22 mouse cellular contexts compared by ENCODE assay signal in the genomic region with DNA sequence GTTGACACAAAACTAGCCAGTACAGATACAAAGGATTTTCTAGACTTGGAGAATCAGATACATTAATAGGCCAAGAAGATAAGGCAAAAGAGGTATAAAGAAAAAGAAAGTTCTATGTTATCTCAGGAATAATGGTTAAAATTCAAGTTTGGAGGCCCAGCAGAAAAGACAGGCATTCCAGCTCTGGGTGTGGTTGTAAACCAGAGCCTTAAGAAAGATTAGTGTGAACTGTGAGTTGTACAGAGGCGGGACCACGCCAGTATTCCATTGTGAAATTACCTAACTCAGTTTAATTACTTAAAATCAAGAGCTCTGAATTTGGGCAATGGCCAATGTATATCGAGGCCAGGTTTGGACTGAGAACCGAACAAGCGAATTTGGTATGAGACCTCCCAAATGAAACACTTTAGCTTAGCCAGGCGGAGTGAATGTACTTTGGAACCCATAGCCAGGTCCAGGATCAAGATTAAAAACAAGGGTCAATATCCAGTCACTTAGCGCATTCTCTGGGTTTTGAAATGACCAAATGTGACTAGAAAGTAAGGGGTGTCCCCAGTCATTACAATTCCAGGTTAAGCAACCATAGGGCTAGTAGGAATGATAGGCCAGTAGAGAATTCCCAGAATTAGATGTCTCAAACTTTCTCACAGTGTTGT. TPM values are rescaled to one million over a fixed set of nuclear protein-coding genes. Genes with fewer than 3 reads are reported as not detected.
DNase-seq lines count a peak whose midpoint lies in the region; ATAC-seq and TF ChIP-seq lines count a peak whose summit lies in the region.
"Had no signal": no experiment of that assay in that cellular context is flagged by ENCODE, and none has a peak within 500 bp of the region (broad histone marks: within the 10 kb centered on the region; RNA-seq: fewer than 3 reads in every experiment).

No protein-coding gene starts in this region.

- no peak overlapping the region for H3K9ac ChIP-seq in heart, embryonic 11.5 days (ENCODE audit: low read depth, low read length)
- no peak overlapping the region for H3K9ac ChIP-seq in kidney, embryonic 15.5 days
- H3K9ac ChIP-seq in lung, postnatal 0 days (replicated peaks; ENCODE audit: low read depth): no peak overlapping the region
- peak overlapping the region; percentile 44; the same call in 1 of the 2 replicates for H3K9ac ChIP-seq in ES-Bruce4 (ENCODE audit: low read depth, poor library complexity, severe bottlenecking)
- H3K9ac ChIP-seq: embryonic facial prominence, embryonic 13.5 days; forebrain, embryonic 12.5 days; forebrain, postnatal 0 days; hindbrain, embryonic 12.5 days had no signal

- H3K27me3 ChIP-seq in heart, embryonic 11.5 days (ENCODE audit: control insufficient read depth, insufficient read depth, low read length): no peaks in the 10 kb centered on the region
- H3K27me3 ChIP-seq in kidney, embryonic 15.5 days: no peaks in the 10 kb centered on the region
- H3K27me3 ChIP-seq in lung, postnatal 0 days (replicated peaks; ENCODE audit: insufficient read depth, low read length): no peaks in the 10 kb centered on the region
- no peaks in the 10 kb centered on the region for H3K27me3 ChIP-seq in ES-Bruce4 (ENCODE audit: control insufficient read depth, insufficient read depth, low read length, poor library complexity, severe bottlenecking)
- H3K27me3 ChIP-seq: embryonic facial prominence, embryonic 13.5 days; forebrain, embryonic 12.5 days; hindbrain, embryonic 12.5 days had no signal

- no peak for TF ChIP-seq EP300 in lung, postnatal 0 days (IDR thresholded peaks at IDR 0.05)
- TF ChIP-seq EP300 in ES-Bruce4 (IDR thresholded peaks at IDR 0.05; ENCODE audit: insufficient read depth, low read depth, low read length): no peak

- TF ChIP-seq CTCF in lung, postnatal 0 days (IDR thresholded peaks at IDR 0.05): no peak
- no peak for TF ChIP-seq CTCF in ES-Bruce4 (IDR thresholded peaks at IDR 0.05; ENCODE audit: low read depth, low read length)

- no peak overlapping the region for H3K27ac ChIP-seq in heart, embryonic 11.5 days (ENCODE audit: low read depth, low read length)
- H3K27ac ChIP-seq in kidney, embryonic 15.5 days: no peak overlapping the region
- no peak overlapping the region for H3K27ac ChIP-seq in lung, postnatal 0 days (ENCODE audit: low read length)
- H3K27ac ChIP-seq in ES-Bruce4 (ENCODE audit: insufficient read depth, low read length): peak overlapping the region; percentile 86
- H3K27ac ChIP-seq: embryonic facial prominence, embryonic 13.5 days; forebrain, embryonic 12.5 days; hindbrain, embryonic 12.5 days had no signal

- H3K4me3 ChIP-seq in heart, embryonic 11.5 days (ENCODE audit: low read depth, low read length): no peak overlapping the region
- H3K4me3 ChIP-seq in kidney, embryonic 15.5 days (replicated peaks): no peak overlapping the region
- no peak overlapping the region for H3K4me3 ChIP-seq in lung, postnatal 0 days (ENCODE audit: low read depth, low read length)
- no peak overlapping the region for H3K4me3 ChIP-seq in ES-Bruce4 (ENCODE audit: low read depth, low read length)
- H3K4me3 ChIP-seq: embryonic facial prominence, embryonic 13.5 days; forebrain, embryonic 12.5 days; hindbrain, embryonic 12.5 days had no signal

- no peak overlapping the region for H3K4me2 ChIP-seq in heart, embryonic 11.5 days
- no peak overlapping the region for H3K4me2 ChIP-seq in kidney, embryonic 15.5 days
- H3K4me2 ChIP-seq in lung, postnatal 0 days (replicated peaks; ENCODE audit: low read depth, low read length): no peak overlapping the region
- H3K4me2 ChIP-seq: embryonic facial prominence, embryonic 13.5 days; forebrain, embryonic 12.5 days; hindbrain, embryonic 12.5 days had no signal

- no peaks in the 10 kb centered on the region for H3K9me3 ChIP-seq in heart, embryonic 11.5 days (replicated peaks; ENCODE audit: control insufficient read depth, low read length)
- no peaks in the 10 kb centered on the region for H3K9me3 ChIP-seq in kidney, embryonic 15.5 days (replicated peaks)
- no peaks in the 10 kb centered on the region for H3K9me3 ChIP-seq in lung, postnatal 0 days (ENCODE audit: low read length)
- no peaks in the 10 kb centered on the region for H3K9me3 ChIP-seq in ES-Bruce4 (replicated peaks; ENCODE audit: control insufficient read depth, insufficient read depth, low read length, poor library complexity, severe bottlenecking)
- H3K9me3 ChIP-seq: embryonic facial prominence, embryonic 13.5 days; forebrain, embryonic 12.5 days; hindbrain, embryonic 12.5 days had no signal

- H3K4me1 ChIP-seq in heart, embryonic 11.5 days (ENCODE audit: control insufficient read depth, insufficient read depth, low read length): no peaks in the 10 kb centered on the region
- no peaks in the 10 kb centered on the region for H3K4me1 ChIP-seq in kidney, embryonic 15.5 days
- no peaks in the 10 kb centered on the region for H3K4me1 ChIP-seq in lung, postnatal 0 days (ENCODE audit: insufficient read depth, low read depth, low read length)
- H3K4me1 ChIP-seq in ES-Bruce4 (ENCODE audit: control insufficient read depth, insufficient read depth, low read length): no peaks in the 10 kb centered on the region
- H3K4me1 ChIP-seq: embryonic facial prominence, embryonic 13.5 days; forebrain, embryonic 12.5 days; hindbrain, embryonic 12.5 days had no signal

- DNase-seq in heart, adult 11 months: peak; percentile 74
- peak; percentile 44 for DNase-seq in kidney, adult 9 months
- DNase-seq in lung, postnatal 0 days (ENCODE audit: low spot score): peak; percentile 8
- no peak for DNase-seq in lung, postnatal 14 days
- DNase-seq in retina, embryonic 14.5 days (ENCODE audit: low spot score): no peak
- DNase-seq: adrenal gland, adult 2 months; adrenal gland, postnatal 25 days; B cell, adult 2 months; cerebellum, adult 18-20 months; cerebellum, adult 9-11 months; cerebellum, postnatal 36 days; forebrain, postnatal 0 days; gastrocnemius, postnatal 25 days; heart, postnatal 10 days; heart, postnatal 4 days had no signal

- no peak for TF ChIP-seq POLR2A in ES-Bruce4 (IDR thresholded peaks at IDR 0.05; ENCODE audit: insufficient read depth, low read length)

- H3K36me3 ChIP-seq in heart, embryonic 11.5 days (ENCODE audit: control insufficient read depth, insufficient read depth, low read length): no peaks in the 10 kb centered on the region
- H3K36me3 ChIP-seq in kidney, embryonic 15.5 days: no peaks in the 10 kb centered on the region
- H3K36me3 ChIP-seq in lung, postnatal 0 days (ENCODE audit: insufficient read depth, low read length): no peaks in the 10 kb centered on the region
- H3K36me3 ChIP-seq in ES-Bruce4 (ENCODE audit: control insufficient read depth, insufficient read depth, low read length, poor library complexity, severe bottlenecking): no peaks in the 10 kb centered on the region; the same call in 1 of the 2 replicates
- H3K36me3 ChIP-seq: embryonic facial prominence, embryonic 13.5 days; forebrain, embryonic 12.5 days; hindbrain, embryonic 12.5 days had no signal

- no peak for ATAC-seq in heart, embryonic 11.5 days (replicated peaks; ENCODE audit: insufficient number of reproducible peaks, low FRiP score, low TSS enrichment)
- ATAC-seq in kidney, embryonic 15.5 days (replicated peaks; ENCODE audit: low FRiP score): no peak
- no peak for ATAC-seq in lung, postnatal 0 days
- ATAC-seq: CD4-positive, CD25-positive, alpha-beta regulatory T cell, adult 4 months; forebrain, postnatal 0 days had no signal

- WGBS in heart, embryonic 11.5 days (ENCODE audit: insufficient replicate concordance): 93% methylated on average over 7 of the region's 7 CpGs
- 92% methylated on average over 7 of the region's 7 CpGs for WGBS in kidney, embryonic 15.5 days
- 76% methylated on average over 7 of the region's 7 CpGs for WGBS in lung, postnatal 0 days

RNA-seq across cellular contexts. Expression of a gene that starts 5.9 kb away (rescaled TPM):
- 447 and 449 TPM in 2 replicates for polyA plus RNA-seq in heart, embryonic 11.5 days (2014; fragmentation: Nextera tagmentation; extraction: Ambion mirVana)
- polyA plus RNA-seq in kidney, embryonic 15.5 days (2015; fragmentation: Nextera tagmentation; extraction: Ambion mirVana): 435 and 444 TPM in 2 replicates
- polyA plus RNA-seq in lung, postnatal 0 days (2015; fragmentation: Nextera tagmentation; extraction: Ambion mirVana): 175 and 194 TPM in 2 replicates
- 1,899 and 1,955 TPM in 2 replicates for polyA plus RNA-seq in ES-Bruce4 (2011; ENCODE audit: insufficient read depth, insufficient read length, low read depth, missing spikeins)

Comparison
In these comparisons a context has a peak if more than half of its experiments do, and no peak if none do; other contexts are left out.
1. DNase-seq: peak in heart, adult 11 months (single experiment), kidney, adult 9 months (single experiment) and lung, postnatal 0 days (single experiment); none in lung, postnatal 14 days (single experiment) and retina, embryonic 14.5 days (single experiment).